Mouse (Mus musculus): ENCODE results near the gene Dap.

GRCm38 (mm10) chr15:31237368-31237767, 13.3 kb downstream of the Dap start:
- TF ChIP-seq POLR2A (IDR thresholded peaks at IDR 0.05; ENCODE audit: extremely low read depth, insufficient read depth, low read length): no peak
- TF ChIP-seq CTCF (IDR thresholded peaks at IDR 0.05; ENCODE audit: low read depth, low read length): peak; percentile 21; the same call in 1 of the 2 replicates

Data from liver, adult 2 months (tissue).